Mouse (Mus musculus): ENCODE measurements around the gene Zbtb45. TPM values are rescaled to one million over a fixed set of nuclear protein-coding genes. Genes with fewer than 3 reads are reported as not detected.

Zbtb45 gene
- polyA plus RNA-seq, 1 experiment = 8.2 TPM

GRCm38 (mm10) chr7:13031069-13031468 lies 21.2 kb upstream of the Zbtb45 start:
- H3K4me3 ChIP-seq = no peak overlapping the region
- no peaks in the 10 kb centered on the region for H3K27me3 ChIP-seq (ENCODE audit: control insufficient read depth, insufficient read depth, insufficient read length)
- H3K79me2 ChIP-seq (ENCODE audit: control insufficient read depth, insufficient read depth) = peaks cover 25% of the 10 kb centered on the region
- no peak overlapping the region for H3ac ChIP-seq (ENCODE audit: control insufficient read depth, insufficient read length)
- no peak overlapping the region for H3K4me2 ChIP-seq (ENCODE audit: low read depth)
- TF ChIP-seq SRF (IDR thresholded peaks at IDR 0.05; ENCODE audit: control insufficient read depth, insufficient read length, low read depth) (no peak), MYOD1 (IDR thresholded peaks at IDR 0.05; ENCODE audit: control insufficient read depth in 1 of 3, insufficient read length in 2 of 3, low read depth in 2 of 3) (no peak), CEBPB (IDR thresholded peaks at IDR 0.05; ENCODE audit: insufficient read depth, poor library complexity, severe bottlenecking) (no peak), E2F4 (IDR thresholded peaks at IDR 0.05; ENCODE audit: insufficient read depth) (no peak), REST (IDR thresholded peaks at IDR 0.05; ENCODE audit: insufficient read depth, insufficient read length) (no peak), MAX (IDR thresholded peaks at IDR 0.05; ENCODE audit: low read depth) (no peak), TCF3 (IDR thresholded peaks at IDR 0.05; ENCODE audit: insufficient read length, low read depth) (no peak), POLR2A (IDR thresholded peaks at IDR 0.05; ENCODE audit: insufficient read length, low read depth) (no peak), MYOG (IDR thresholded peaks at IDR 0.05; ENCODE audit: control insufficient read depth in 1 of 3, insufficient read depth in 1 of 3, insufficient read length in 2 of 3, low read depth in 2 of 3) (no peak), POLR2AphosphoS2 (IDR thresholded peaks at IDR 0.05; ENCODE audit: insufficient read length, low read depth) (no peak), TCF12 (IDR thresholded peaks at IDR 0.05; ENCODE audit: insufficient read depth, poor library complexity, severe bottlenecking) (no peak), USF1 (IDR thresholded peaks at IDR 0.05; ENCODE audit: low read depth) (no peak)
- H3K36me3 ChIP-seq (ENCODE audit: control insufficient read depth, insufficient read depth) = peaks cover 65% of the 10 kb centered on the region

- Histone ChIP-seq H3K4me2 (ENCODE audit: low read depth) (no peak overlapping the region), H3K36me3 (ENCODE audit: control insufficient read depth, insufficient read depth) (peaks cover 59% of the 10 kb centered on the region), H3K4me3 (no peak overlapping the region), H3K27me3 (ENCODE audit: control insufficient read depth, insufficient read depth, insufficient read length) (no peaks in the 10 kb centered on the region), H3K79me2 (ENCODE audit: control insufficient read depth, insufficient read depth) (peaks cover 31% of the 10 kb centered on the region), H3ac (ENCODE audit: control insufficient read depth, insufficient read length) (no peak overlapping the region)
- TF ChIP-seq USF1 (IDR thresholded peaks at IDR 0.05; ENCODE audit: low read depth) (no peak), REST (IDR thresholded peaks at IDR 0.05; ENCODE audit: insufficient read depth, insufficient read length) (no peak), TCF3 (IDR thresholded peaks at IDR 0.05; ENCODE audit: insufficient read length, low read depth) (no peak), MAX (IDR thresholded peaks at IDR 0.05; ENCODE audit: low read depth) (no peak), E2F4 (IDR thresholded peaks at IDR 0.05; ENCODE audit: insufficient read depth) (no peak), TCF12 (IDR thresholded peaks at IDR 0.05; ENCODE audit: insufficient read depth, poor library complexity, severe bottlenecking) (no peak), MYOD1 (IDR thresholded peaks at IDR 0.05; ENCODE audit: control insufficient read depth in 1 of 3, insufficient read length in 2 of 3, low read depth in 2 of 3) (no peak), CEBPB (IDR thresholded peaks at IDR 0.05; ENCODE audit: insufficient read depth, poor library complexity, severe bottlenecking) (no peak), POLR2A (IDR thresholded peaks at IDR 0.05; ENCODE audit: insufficient read length, low read depth) (no peak), SRF (IDR thresholded peaks at IDR 0.05; ENCODE audit: control insufficient read depth, insufficient read length, low read depth) (no peak), MYOG (IDR thresholded peaks at IDR 0.05; ENCODE audit: control insufficient read depth in 1 of 3, insufficient read depth in 1 of 3, insufficient read length in 2 of 3, low read depth in 2 of 3) (no peak)
Measured at GRCm38 (mm10) chr7:13028986-13029385, 19.2 kb upstream of the Zbtb45 start.

- no peaks in the 10 kb centered on the region for H3K27me3 ChIP-seq (ENCODE audit: control insufficient read depth, insufficient read depth, insufficient read length)
- H3K79me2 ChIP-seq (ENCODE audit: control insufficient read depth, insufficient read depth) = peaks cover 31% of the 10 kb centered on the region
- peak overlapping the region; percentile 51 for H3K4me3 ChIP-seq
- TF ChIP-seq TCF12 (IDR thresholded peaks at IDR 0.05; ENCODE audit: insufficient read depth, poor library complexity, severe bottlenecking) = no peak
- TF ChIP-seq SRF (IDR thresholded peaks at IDR 0.05; ENCODE audit: control insufficient read depth, insufficient read length, low read depth) = no peak
- no peak for TF ChIP-seq USF1 (IDR thresholded peaks at IDR 0.05; ENCODE audit: low read depth)
- TF ChIP-seq MYOG (IDR thresholded peaks at IDR 0.05; ENCODE audit: control insufficient read depth in 1 of 3, insufficient read depth in 1 of 3, insufficient read length in 2 of 3, low read depth in 2 of 3) = no peak
- no peak for TF ChIP-seq MAX (IDR thresholded peaks at IDR 0.05; ENCODE audit: low read depth)
- TF ChIP-seq POLR2A (IDR thresholded peaks at IDR 0.05; ENCODE audit: insufficient read length, low read depth) = no peak
- no peak for TF ChIP-seq CEBPB (IDR thresholded peaks at IDR 0.05; ENCODE audit: insufficient read depth, poor library complexity, severe bottlenecking)
- no peak for TF ChIP-seq REST (IDR thresholded peaks at IDR 0.05; ENCODE audit: insufficient read depth, insufficient read length)
- TF ChIP-seq E2F4 (IDR thresholded peaks at IDR 0.05; ENCODE audit: insufficient read depth) = no peak
- no peak for TF ChIP-seq TCF3 (IDR thresholded peaks at IDR 0.05; ENCODE audit: insufficient read length, low read depth)
- TF ChIP-seq POLR2AphosphoS2 (IDR thresholded peaks at IDR 0.05; ENCODE audit: insufficient read length, low read depth) = no peak
- no peak for TF ChIP-seq MYOD1 (IDR thresholded peaks at IDR 0.05; ENCODE audit: control insufficient read depth in 1 of 3, insufficient read length in 2 of 3, low read depth in 2 of 3)
- peak overlapping the region; percentile 88 for H3K4me2 ChIP-seq (ENCODE audit: low read depth)
- H3ac ChIP-seq (ENCODE audit: control insufficient read depth, insufficient read length) = peak overlapping the region; percentile 92
- H3K36me3 ChIP-seq (ENCODE audit: control insufficient read depth, insufficient read depth) = peaks cover 38% of the 10 kb centered on the region
Measured at GRCm38 (mm10) chr7:13025511-13026112, 15.8 kb upstream of the Zbtb45 start.

GRCm38 (mm10) chr7:13024805-13025204 lies 15.0 kb upstream of the Zbtb45 start:
- peak overlapping the region; percentile 88 for H3K4me2 ChIP-seq (ENCODE audit: low read depth)
- peak overlapping the region; percentile 92 for H3ac ChIP-seq (ENCODE audit: control insufficient read depth, insufficient read length)
- peak overlapping the region; percentile 51 for H3K4me3 ChIP-seq
- peaks cover 30% of the 10 kb centered on the region for H3K36me3 ChIP-seq (ENCODE audit: control insufficient read depth, insufficient read depth)
- H3K79me2 ChIP-seq (ENCODE audit: control insufficient read depth, insufficient read depth) = peaks cover 31% of the 10 kb centered on the region
- H3K27me3 ChIP-seq (ENCODE audit: control insufficient read depth, insufficient read depth, insufficient read length) = no peaks in the 10 kb centered on the region
- TF ChIP-seq POLR2AphosphoS2 (IDR thresholded peaks at IDR 0.05; ENCODE audit: insufficient read length, low read depth) = peak; percentile 38
- no peak for TF ChIP-seq USF1 (IDR thresholded peaks at IDR 0.05; ENCODE audit: low read depth)
- TF ChIP-seq POLR2A (IDR thresholded peaks at IDR 0.05; ENCODE audit: insufficient read length, low read depth) = peak; percentile 33
